Mouse (Mus musculus) brain, embryonic 18.5 days (tissue): Measurements from ENCODE around the gene Gm5741.
A peak's percentile ranks its signal among the peaks of the same experiment; 100 is the strongest.

Experiments used
- DNase-seq: peaks from one replicate; pipeline ENCODE4 v3.0.0-alpha.2; 2012; ENCODE audit warnings: low read depth, low spot score

The Gm5741 gene

DNA sequence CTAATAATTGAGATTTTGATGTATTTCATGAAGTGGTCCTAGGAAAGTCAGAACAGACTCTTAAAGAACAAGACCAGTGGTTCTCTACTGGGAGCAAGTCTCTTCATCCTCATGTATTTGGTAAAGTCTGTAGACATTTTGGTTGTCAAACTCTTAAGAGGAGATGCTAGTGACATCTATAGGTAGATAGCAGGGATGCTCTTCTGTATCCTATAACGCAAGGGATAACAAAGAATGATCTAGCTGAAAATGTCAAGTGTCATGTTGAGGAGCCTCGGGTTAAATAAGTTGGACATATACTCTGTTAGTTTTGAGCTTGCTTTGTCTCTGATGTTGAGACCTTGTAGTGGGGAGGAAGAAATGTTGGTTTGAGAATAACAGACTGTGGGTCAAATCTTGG is 39.9 kb downstream of the Gm5741 start:
- DNase-seq = no peak

DNA sequence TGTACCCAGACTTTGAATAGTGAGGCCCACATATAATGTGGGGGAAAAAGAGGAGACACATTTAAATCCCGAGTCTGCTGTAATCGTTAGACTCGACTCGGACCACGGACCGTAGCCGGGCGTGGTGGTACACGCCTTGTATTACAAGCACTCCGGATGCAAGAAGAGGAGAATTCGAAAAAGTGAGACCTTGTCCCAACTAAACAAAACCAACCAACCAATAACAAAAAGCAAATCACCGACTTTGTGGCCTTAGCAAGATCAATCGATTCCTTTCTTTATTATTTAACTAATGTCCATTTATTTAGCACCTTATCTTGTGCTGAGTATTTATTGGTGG is 40.3 kb downstream of the Gm5741 start:
- no peak for DNase-seq

DNA sequence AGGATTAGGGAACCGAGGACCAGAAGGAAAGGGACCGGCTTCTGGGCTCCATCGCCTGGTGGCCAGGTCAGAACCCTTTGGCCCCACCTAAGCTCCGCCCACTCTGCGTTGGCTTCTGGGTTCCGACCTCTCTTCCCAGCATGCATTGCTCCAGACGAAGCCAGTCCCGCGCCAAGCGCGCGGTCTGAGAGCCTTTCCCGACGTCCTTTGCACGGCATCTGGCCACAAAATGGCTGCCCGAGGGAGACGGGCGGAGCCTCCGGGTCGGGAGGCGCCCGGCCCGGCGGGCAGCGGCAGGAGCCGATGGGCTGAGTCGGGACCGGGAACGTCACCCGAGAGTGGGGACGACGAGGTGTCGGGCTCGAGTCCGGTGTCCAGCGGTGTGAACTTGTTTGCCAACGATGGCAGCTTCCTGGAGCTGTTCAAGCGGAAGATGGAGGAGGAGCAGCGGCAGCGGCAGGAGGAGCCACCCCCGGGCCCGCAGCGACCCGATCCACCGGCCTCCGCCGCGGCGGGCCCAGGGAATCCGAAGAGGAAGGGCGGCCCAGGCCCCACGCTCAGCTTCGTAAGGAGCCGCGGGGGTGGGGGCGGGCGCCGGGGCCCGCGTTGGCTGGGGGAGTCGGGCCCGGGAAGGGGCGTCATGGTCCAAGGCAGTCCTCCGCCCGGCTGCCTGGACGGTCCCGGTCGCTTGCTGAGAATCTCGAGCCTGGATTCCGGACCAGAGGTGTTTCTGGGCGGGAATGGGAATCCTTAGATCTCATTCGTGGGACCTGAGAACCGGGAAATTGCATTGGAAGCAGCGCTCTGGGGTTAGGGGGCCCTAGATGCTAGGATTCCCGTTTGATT is 40.9 kb downstream of the Gm5741 start, which contains the start of gene Trir:
Gene Trir (plus strand): TSS at position 154 of the 846 bp plus-strand sequence.
- DNase-seq = peak; percentile 84

DNA sequence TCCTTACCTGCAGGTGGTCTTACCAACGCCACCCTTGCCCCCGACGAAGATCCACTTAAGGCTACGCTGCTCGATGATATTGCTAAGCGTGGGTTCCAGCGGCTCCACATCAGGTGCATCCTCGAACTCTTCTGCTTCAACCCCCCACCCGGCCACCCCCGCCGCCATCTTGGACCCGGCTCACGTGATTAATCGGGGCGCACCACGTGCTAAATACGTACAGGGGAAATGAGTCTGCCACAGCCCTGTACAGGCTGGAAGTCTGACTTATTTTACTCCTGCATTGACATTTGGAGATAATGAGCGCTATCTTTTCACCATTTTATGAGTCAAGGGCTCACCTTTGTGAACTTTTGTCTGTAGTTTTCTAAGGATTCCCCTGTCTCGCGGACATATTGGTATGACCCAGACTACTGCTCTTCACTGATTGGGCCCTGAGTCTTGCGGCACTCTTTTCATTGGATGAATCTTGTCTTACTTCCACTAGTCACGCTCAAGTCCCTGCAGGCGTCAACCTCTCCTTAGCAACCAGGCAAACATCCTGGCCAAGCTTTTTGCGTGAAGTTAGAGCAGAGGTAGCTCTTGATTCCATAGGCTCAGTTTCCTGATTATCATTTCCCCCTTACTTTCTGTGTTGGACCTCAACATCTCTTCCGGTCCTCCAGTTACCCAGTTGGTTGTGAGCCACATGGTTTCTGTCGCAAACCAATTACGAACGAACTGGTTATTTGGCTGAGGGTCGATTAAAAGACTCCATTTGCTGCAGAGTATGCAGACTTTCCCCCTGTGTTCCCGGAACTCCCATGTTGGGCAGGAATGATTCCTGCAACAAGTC is 42.5 kb downstream of the Gm5741 start, which contains the start of gene Asna1:
Gene Asna1 (minus strand): TSS at position 184 of the 835 bp plus-strand sequence.
- peak; percentile 89 for DNase-seq

DNA sequence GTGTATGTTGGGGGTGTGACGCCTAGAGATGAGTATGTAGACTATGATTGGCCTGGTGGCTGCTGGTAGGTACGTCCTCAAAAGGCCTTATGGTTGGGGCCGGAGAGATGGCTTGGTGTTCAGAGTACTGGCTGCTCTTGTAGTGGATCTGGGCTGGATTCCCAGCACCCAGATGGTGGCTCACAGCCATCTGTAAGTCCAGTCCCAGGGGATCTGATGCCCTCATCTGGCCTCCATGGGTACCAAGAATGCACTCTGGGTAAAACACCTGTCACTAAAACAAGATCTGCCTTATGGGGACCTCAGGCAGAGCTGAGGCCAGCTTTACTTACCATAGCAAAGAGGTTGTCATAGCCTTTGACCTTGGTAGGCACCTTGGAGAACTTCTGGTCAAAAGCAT is 43.9 kb downstream of the Gm5741 start:
- no peak for DNase-seq

DNA sequence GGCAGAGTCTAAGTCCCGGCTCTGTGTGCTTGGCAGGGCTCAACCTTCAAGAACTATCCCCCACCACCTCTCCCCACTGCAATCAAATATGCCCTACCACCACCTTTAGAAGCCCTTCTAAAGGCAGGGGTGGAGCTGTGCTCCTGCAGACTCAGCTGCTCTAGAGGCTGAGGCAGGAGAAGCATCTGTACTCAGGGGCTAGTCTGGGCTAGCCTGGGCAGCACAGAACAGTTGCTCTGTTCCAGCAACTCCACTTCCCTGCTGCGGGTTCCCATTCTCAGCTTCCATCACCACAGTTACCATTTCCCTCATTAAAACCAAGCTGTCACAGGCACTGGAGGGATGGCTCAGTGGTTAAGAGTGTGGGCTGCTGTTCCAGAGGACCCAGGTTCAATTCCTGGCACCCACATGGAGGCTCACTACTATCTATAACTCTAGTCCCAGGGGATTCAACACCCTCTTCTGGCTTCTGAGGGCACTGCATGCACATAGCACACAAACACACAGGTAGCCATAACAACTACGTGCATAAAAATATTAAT is 46.2 kb downstream of the Gm5741 start:
- DNase-seq = no peak
